Mouse (Mus musculus) kidney, embryonic 15.5 days (tissue): ENCODE measurements at regions not wholly inside any gene's neighbourhood (a gene's known extent, or its start where the extent isn't known, plus 50 kb on each side); places are given as distances from the start of the nearest gene placed in this dataset.

Source experiments
- ATAC-seq: fragments of 200-750 bp; cut with Nextera tagmentation; replicated peaks from 2 replicates; pipeline ENCODE4 v1.8.0; 2017; ENCODE audit warnings: moderate TSS enrichment; ENCODE audit not compliant: low FRiP score
- H3K27ac ChIP-seq: fragments of 300-500 bp; sonication (generic); 2 replicates; pipeline ENCODE4 v1.5.1; 2015; ENCODE audit warnings: mild to moderate bottlenecking, inconsistent platforms
- H3K27me3 ChIP-seq: fragments of 300-500 bp; sonication (generic); 2 replicates; pipeline ENCODE4 v1.6.1; 2015; ENCODE audit warnings: inconsistent platforms
- H3K36me3 ChIP-seq: fragments of 300-500 bp; sonication (generic); 2 replicates; pipeline ENCODE4 v1.6.1; 2015; ENCODE audit warnings: inconsistent platforms
- H3K4me1 ChIP-seq: fragments of 300-500 bp; sonication (generic); 2 replicates; pipeline ENCODE4 v1.6.1; 2015; ENCODE audit warnings: inconsistent platforms
- H3K4me2 ChIP-seq: fragments of 300-500 bp; sonication (generic); 2 replicates; pipeline ENCODE4 v1.6.1; 2015; ENCODE audit warnings: moderate library complexity, mild to moderate bottlenecking, inconsistent platforms
- H3K4me3 ChIP-seq: fragments of 300-500 bp; sonication (generic); replicated peaks from 2 replicates; pipeline ENCODE4 v1.5.1; 2015; ENCODE audit warnings: mild to moderate bottlenecking, inconsistent platforms
- H3K9ac ChIP-seq: fragments of 300-500 bp; sonication (generic); 2 replicates; pipeline ENCODE4 v1.6.1; 2015; ENCODE audit warnings: mild to moderate bottlenecking, inconsistent platforms
- H3K9me3 ChIP-seq: fragments of 300-500 bp; sonication (generic); replicated peaks from 2 replicates; pipeline ENCODE4 v1.6.1; 2016; ENCODE audit warnings: inconsistent platforms
- WGBS: fragments of 180-500 bp; shearing (Covaris S2); methylation state at CpG from one replicate; pipeline ENCODE4 v1.1.7; 2015; ENCODE audit warnings: mixed read lengths; 5-methylcytosine and 5-hydroxymethylcytosine counted together

- Histone ChIP-seq H3K27ac (no peak overlapping the region), H3K36me3 (no peaks in the 10 kb centered on the region), H3K4me3 (no peak overlapping the region), H3K9me3 (no peaks in the 10 kb centered on the region), H3K27me3 (no peaks in the 10 kb centered on the region), H3K4me2 (no peak overlapping the region), H3K9ac (no peak overlapping the region), H3K4me1 (no peaks in the 10 kb centered on the region)
- WGBS, result 77% methylated on average over 11 of the region's 11 CpGs
- no peak for ATAC-seq
These were observed 144.8 kb upstream of the Eci2 start for GRCm38 (mm10) chr13:35171562-35172254.

DNA sequence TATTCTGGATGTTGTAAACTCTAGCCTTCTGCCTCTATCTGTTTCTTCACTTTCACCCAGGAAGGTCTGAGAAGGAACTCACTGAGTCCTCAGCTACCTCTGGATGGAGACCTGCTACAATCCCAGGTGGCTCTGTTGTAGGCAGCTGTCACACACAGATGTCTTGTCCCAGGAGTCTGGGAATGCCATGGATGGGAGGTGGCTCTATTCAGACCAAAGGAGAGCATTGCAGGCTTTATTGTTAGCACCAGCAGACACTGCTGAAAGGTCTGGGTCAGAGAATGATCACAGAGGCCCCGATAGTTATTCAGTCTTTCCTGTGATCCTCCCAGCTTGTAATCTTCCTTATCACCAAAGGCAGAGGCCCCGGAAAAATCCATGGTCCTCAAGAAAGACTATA lies 146.6 kb upstream of the Eci2 start:
- no peak overlapping the region for H3K27ac ChIP-seq
- 24% methylated on average over 2 of the region's 2 CpGs for WGBS
- H3K27me3 ChIP-seq, result no peaks in the 10 kb centered on the region
- 0 out of 2 replicates have a peak, but pooled peaks cover 3% of the 10 kb centered on the region for H3K4me1 ChIP-seq
- no peak for ATAC-seq
- no peak overlapping the region for H3K4me2 ChIP-seq
- no peak overlapping the region for H3K4me3 ChIP-seq
- no peaks in the 10 kb centered on the region for H3K9me3 ChIP-seq
- H3K36me3 ChIP-seq, result no peaks in the 10 kb centered on the region
- no peak overlapping the region for H3K9ac ChIP-seq

GRCm38 (mm10) chr13:35175587-35175986 lies 148.7 kb upstream of the Eci2 start:
- Histone ChIP-seq H3K9ac (no peak overlapping the region), H3K27me3 (no peaks in the 10 kb centered on the region), H3K4me3 (no peak overlapping the region), H3K36me3 (no peaks in the 10 kb centered on the region), H3K4me1 (0 out of 2 replicates have a peak, but pooled peaks cover 3% of the 10 kb centered on the region), H3K27ac (no peak overlapping the region), H3K9me3 (no peaks in the 10 kb centered on the region), H3K4me2 (no peak overlapping the region)
- ATAC-seq, result no peak
- 81% methylated on average over 1 of the region's 1 CpGs for WGBS

DNA sequence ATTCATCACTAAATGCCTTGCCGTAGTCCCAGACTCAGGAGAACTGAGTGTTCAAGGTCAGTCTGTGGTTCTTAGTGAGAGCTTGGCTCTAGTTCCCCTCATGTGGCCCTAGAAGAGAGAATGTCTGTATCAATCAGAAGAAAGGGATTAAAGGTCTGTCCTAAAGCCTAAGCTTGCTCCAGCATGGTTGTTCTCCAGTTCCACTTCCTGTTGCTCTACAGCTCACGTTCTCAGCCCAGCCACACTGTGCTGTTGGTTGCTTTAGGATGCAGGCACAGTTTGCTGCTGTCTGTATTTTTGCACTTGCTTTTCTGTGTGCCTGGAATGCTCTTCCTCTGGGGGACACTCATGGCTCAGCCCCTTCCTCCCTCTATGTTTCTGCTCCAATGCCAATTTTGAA lies 150.4 kb upstream of the Eci2 start:
- no peak overlapping the region for H3K27ac ChIP-seq
- 0 out of 2 replicates have a peak, but pooled peaks cover 3% of the 10 kb centered on the region for H3K4me1 ChIP-seq
- 36% methylated on average over 2 of the region's 2 CpGs for WGBS
- H3K27me3 ChIP-seq, result no peaks in the 10 kb centered on the region
- H3K36me3 ChIP-seq, result no peaks in the 10 kb centered on the region
- no peak overlapping the region for H3K9ac ChIP-seq
- no peaks in the 10 kb centered on the region for H3K9me3 ChIP-seq
- H3K4me2 ChIP-seq, result no peak overlapping the region
- no peak overlapping the region for H3K4me3 ChIP-seq
- no peak for ATAC-seq

DNA sequence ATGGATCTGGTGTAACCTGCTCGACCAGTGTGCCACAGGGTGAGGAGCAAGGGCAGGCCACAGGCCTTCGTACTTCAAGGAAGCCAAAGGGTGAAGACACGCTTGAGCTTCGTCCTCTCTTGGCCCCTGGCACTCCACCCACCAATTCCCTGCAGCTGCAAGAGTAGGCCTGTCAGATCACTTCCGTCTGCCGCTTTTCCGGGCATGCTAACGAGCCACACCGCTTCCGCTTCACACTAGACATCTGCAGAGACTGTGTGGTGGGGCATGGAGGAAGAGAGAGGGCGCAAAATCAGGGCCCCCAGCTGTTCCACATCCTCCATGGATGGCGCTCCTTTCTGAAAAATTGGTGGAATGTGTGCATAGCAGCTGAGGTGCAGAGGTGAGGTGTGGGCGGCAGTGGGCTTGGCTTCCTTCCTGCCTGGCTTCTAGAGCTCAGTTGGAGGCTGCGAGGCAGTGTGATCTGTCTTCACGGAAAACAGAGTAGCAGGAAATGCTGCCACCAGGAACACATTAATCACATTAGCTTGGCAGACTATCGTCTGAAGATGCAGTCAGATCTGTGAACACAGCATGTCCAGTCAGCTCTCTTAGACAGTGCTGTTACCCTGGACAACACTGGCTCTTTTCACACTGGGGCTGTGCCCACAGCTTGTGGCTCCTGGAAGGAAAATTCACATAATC lies 162.3 kb upstream of the Eci2 start:
- H3K4me3 ChIP-seq, result no peak overlapping the region
- H3K9me3 ChIP-seq, result no peaks in the 10 kb centered on the region
- H3K27ac ChIP-seq, result peak overlapping the region; percentile 63
- no peaks in the 10 kb centered on the region for H3K27me3 ChIP-seq
- H3K4me1 ChIP-seq, result peaks cover 11% of the 10 kb centered on the region
- ATAC-seq, result peak; percentile 87
- no peak overlapping the region for H3K9ac ChIP-seq
- 20% methylated on average over 16 of the region's 16 CpGs for WGBS
- no peaks in the 10 kb centered on the region for H3K36me3 ChIP-seq
- peak overlapping the region; percentile 42 for H3K4me2 ChIP-seq

DNA sequence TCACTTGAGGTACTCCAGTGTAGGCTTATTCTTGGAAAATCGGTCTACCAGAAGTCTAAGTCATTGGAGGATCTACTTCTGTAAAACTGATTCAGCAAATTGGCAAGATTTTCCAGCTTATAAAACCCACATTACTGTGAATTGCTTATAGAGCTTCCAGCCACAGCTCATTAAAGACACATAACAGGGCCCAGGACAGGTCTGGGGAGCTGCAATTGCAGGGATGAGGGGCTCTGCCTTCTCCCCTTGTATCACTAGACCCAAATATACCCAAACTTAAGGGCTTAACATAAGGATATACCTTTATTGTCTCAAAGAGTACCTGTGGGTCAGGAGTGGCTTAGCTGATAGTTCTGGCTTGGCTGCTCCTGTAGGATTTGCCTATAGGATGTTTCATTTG lies 175.2 kb upstream of the Eci2 start:
- no peaks in the 10 kb centered on the region for H3K9me3 ChIP-seq
- no peak overlapping the region for H3K27ac ChIP-seq
- ATAC-seq, result no peak
- H3K36me3 ChIP-seq, result no peaks in the 10 kb centered on the region
- H3K27me3 ChIP-seq, result no peaks in the 10 kb centered on the region
- no peak overlapping the region for H3K4me2 ChIP-seq
- no peaks in the 10 kb centered on the region for H3K4me1 ChIP-seq
- WGBS, result 85% methylated on average over 1 of the region's 1 CpGs
- H3K4me3 ChIP-seq, result no peak overlapping the region
- no peak overlapping the region for H3K9ac ChIP-seq

DNA sequence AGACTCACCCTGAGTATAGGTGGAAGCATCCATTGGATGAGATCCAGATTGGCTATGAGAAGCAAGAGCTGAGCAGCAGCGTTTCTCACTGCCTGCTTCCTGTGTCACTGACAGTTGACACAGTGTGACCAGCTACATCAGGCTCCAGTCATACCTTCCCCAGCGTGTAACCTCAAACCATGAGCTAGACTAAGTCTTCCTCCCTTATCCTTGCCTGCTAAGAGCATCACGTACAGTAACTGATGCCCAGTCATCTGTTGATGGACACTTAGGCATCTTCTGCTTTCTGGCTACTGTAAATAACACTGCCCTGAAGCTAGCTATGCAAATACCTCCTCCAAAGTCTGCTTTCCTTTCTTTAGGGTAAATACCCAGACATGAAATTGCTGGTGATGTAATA lies 181.4 kb upstream of the Eci2 start:
- Histone ChIP-seq H3K4me1 (no peaks in the 10 kb centered on the region), H3K4me3 (no peak overlapping the region), H3K27me3 (no peaks in the 10 kb centered on the region), H3K9ac (no peak overlapping the region), H3K9me3 (no peaks in the 10 kb centered on the region), H3K4me2 (no peak overlapping the region), H3K36me3 (no peaks in the 10 kb centered on the region), H3K27ac (no peak overlapping the region)
- ATAC-seq, result no peak
- 77% methylated on average over 3 of the region's 3 CpGs for WGBS

- H3K9ac ChIP-seq, result no peak overlapping the region
- no peaks in the 10 kb centered on the region for H3K4me1 ChIP-seq
- H3K9me3 ChIP-seq, result no peaks in the 10 kb centered on the region
- H3K4me3 ChIP-seq, result no peak overlapping the region
- WGBS, result 57% methylated on average over 4 of the region's 4 CpGs
- no peaks in the 10 kb centered on the region for H3K27me3 ChIP-seq
- H3K27ac ChIP-seq, result no peak overlapping the region
- no peak overlapping the region for H3K4me2 ChIP-seq
- no peak for ATAC-seq
- no peaks in the 10 kb centered on the region for H3K36me3 ChIP-seq
These were observed 182.7 kb upstream of the Eci2 start for GRCm38 (mm10) chr13:35209551-35209950.

GRCm38 (mm10) chr13:35211834-35212233 lies 184.9 kb upstream of the Eci2 start:
- Histone ChIP-seq H3K4me3 (no peak overlapping the region), H3K27me3 (no peaks in the 10 kb centered on the region), H3K9ac (no peak overlapping the region), H3K36me3 (no peaks in the 10 kb centered on the region), H3K4me1 (no peaks in the 10 kb centered on the region), H3K27ac (no peak overlapping the region), H3K4me2 (no peak overlapping the region), H3K9me3 (no peaks in the 10 kb centered on the region)
- 94% methylated on average over 9 of the region's 9 CpGs for WGBS
- ATAC-seq, result no peak

DNA sequence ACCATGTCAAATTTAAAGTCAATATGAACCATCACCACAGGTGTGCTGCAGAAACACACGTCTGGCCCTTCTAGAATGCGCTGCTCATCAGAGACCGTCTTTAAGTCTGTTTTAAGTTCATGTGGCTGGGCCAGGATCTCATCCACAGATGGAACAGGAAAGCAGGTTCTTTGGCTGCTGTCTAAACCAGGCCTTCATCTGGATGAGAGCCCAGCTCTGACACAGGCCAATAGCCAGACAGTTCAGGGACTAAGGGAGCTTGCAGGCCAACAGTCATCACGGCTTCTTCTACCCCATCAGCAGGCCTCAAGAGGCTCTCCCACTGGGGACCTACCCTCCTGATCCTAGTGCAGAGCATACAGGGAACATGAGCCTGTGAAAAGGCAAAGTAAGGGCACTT lies 185.4 kb upstream of the Eci2 start:
- no peak for ATAC-seq
- no peaks in the 10 kb centered on the region for H3K9me3 ChIP-seq
- 83% methylated on average over 4 of the region's 4 CpGs for WGBS
- H3K4me3 ChIP-seq, result no peak overlapping the region
- no peak overlapping the region for H3K9ac ChIP-seq
- no peaks in the 10 kb centered on the region for H3K36me3 ChIP-seq
- H3K4me2 ChIP-seq, result no peak overlapping the region
- H3K27ac ChIP-seq, result no peak overlapping the region
- H3K27me3 ChIP-seq, result no peaks in the 10 kb centered on the region
- H3K4me1 ChIP-seq, result no peaks in the 10 kb centered on the region

GRCm38 (mm10) chr13:35214219-35214618 lies 187.3 kb upstream of the Eci2 start:
- no peak for ATAC-seq
- 59% methylated on average over 4 of the region's 4 CpGs for WGBS

GRCm38 (mm10) chr13:35226142-35226829 lies 199.4 kb upstream of the Eci2 start:
- no peak overlapping the region for H3K9ac ChIP-seq
- no peaks in the 10 kb centered on the region for H3K4me1 ChIP-seq
- no peak overlapping the region for H3K27ac ChIP-seq
- no peak overlapping the region for H3K4me2 ChIP-seq
- H3K27me3 ChIP-seq, result no peaks in the 10 kb centered on the region
- H3K9me3 ChIP-seq, result no peaks in the 10 kb centered on the region; the same call in 1 of the 2 replicates
- no peak for ATAC-seq
- no peaks in the 10 kb centered on the region for H3K36me3 ChIP-seq
- WGBS, result 62% methylated on average over 7 of the region's 7 CpGs
- H3K4me3 ChIP-seq, result no peak overlapping the region

More at GRCm38 (mm10) chr13:35214219-35214618, 187.3 kb upstream of the Eci2 start:
- Histone ChIP-seq H3K9me3 (no peaks in the 10 kb centered on the region), H3K9ac (no peak overlapping the region), H3K4me3 (no peak overlapping the region), H3K27ac (no peak overlapping the region), H3K4me1 (no peaks in the 10 kb centered on the region), H3K36me3 (no peaks in the 10 kb centered on the region), H3K4me2 (no peak overlapping the region), H3K27me3 (no peaks in the 10 kb centered on the region)
